Mouse (Mus musculus) hindbrain, embryonic 14.5 days (tissue): ENCODE data around the gene Dynlt1c. TPM values are rescaled to one million over a fixed set of nuclear protein-coding genes. Genes with fewer than 3 reads are reported as not detected.
"Not testable (repeated sequence)": the region's sequence is repeated elsewhere in the genome, so short reads cannot be mapped to it uniquely, and the experiment has no call there.

Experiments
- ATAC-seq: fragments of 200-750 bp; cut with Nextera tagmentation; 2 replicates; pipeline ENCODE4 v1.8.0; 2017; ENCODE audit warnings: moderate number of reproducible peaks, mild to moderate bottlenecking, moderate TSS enrichment, moderate library complexity; ENCODE audit not compliant: low FRiP score
- DNase-seq: peaks from one replicate; pipeline ENCODE4 v3.0.0-alpha.2; 2015; ENCODE audit warnings: low spot score
- H3K27ac ChIP-seq: fragments of 300-500 bp; sonication (generic); 2 replicates; pipeline ENCODE4 v1.5.1; 2014; ENCODE audit warnings: mild to moderate bottlenecking, moderate library complexity
- H3K27me3 ChIP-seq: fragments of 300-500 bp; sonication (generic); 2 replicates; pipeline ENCODE4 v1.6.1; 2014; ENCODE audit warnings: mild to moderate bottlenecking, low read length, mixed read lengths; ENCODE audit not compliant: control insufficient read depth, insufficient read depth
- H3K36me3 ChIP-seq: fragments of 300-500 bp; sonication (generic); replicated peaks from 2 replicates; pipeline ENCODE4 v1.6.1; 2014; ENCODE audit not compliant: control insufficient read depth, insufficient read depth
- H3K4me1 ChIP-seq: fragments of 300-500 bp; sonication (generic); replicated peaks from 2 replicates; pipeline ENCODE4 v1.6.1; 2014; ENCODE audit warnings: antibody characterized with exemption, low read length, mixed read lengths; ENCODE audit not compliant: control insufficient read depth, insufficient read depth
- H3K4me2 ChIP-seq: fragments of 300-500 bp; sonication (generic); replicated peaks from 2 replicates; pipeline ENCODE4 v1.6.1; 2014; ENCODE audit warnings: mild to moderate bottlenecking, moderate library complexity
- H3K4me3 ChIP-seq: fragments of 300-500 bp; sonication (generic); replicated peaks from 2 replicates; pipeline ENCODE4 v1.5.1; 2014; ENCODE audit warnings: mild to moderate bottlenecking, low read length
- H3K9ac ChIP-seq: fragments of 300-500 bp; sonication (generic); 2 replicates; pipeline ENCODE4 v1.6.1; 2014
- H3K9me3 ChIP-seq: fragments of 300-500 bp; sonication (generic); 2 replicates; pipeline ENCODE4 v1.6.1; 2016; ENCODE audit warnings: low read length; ENCODE audit not compliant: control insufficient read depth
- WGBS: fragments of 180-500 bp; shearing (Covaris S2); extraction: QIAGEN DNeasy Blood & Tissue Kit; methylation state at CpG from one replicate; pipeline ENCODE4 v1.1.7; 2014; 5-methylcytosine and 5-hydroxymethylcytosine counted together
- polyA plus RNA-seq: library from polyadenylated mRNA; unstranded; fragments of >200 nt; fragmentation: Nextera tagmentation; extraction: Ambion mirVana; gene quantifications from 2 replicates; pipeline ENCODE4 v1.2.1, GENCODE M21; 2014

Dynlt1c gene
- polyA plus RNA-seq, 1 experiment from 2014 or later: 46.8 TPM

DNA sequence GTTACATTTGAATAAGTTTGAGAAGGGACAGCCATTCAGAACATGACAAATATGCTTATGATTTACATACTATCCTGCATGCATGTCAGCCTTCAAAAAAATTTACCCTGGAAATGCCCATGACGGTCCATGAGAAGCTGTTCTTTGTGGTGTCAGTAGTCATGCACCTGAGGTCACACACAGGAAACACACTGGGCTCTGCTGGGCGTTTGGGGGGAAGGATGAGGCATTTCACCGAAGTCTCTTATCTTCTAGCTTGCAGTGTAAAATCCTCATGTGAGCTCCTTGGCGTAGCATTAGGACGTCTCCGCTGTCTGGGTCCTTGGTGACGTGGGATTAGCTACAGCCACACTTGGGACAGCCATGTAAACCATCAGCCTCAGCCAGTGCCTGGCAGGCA, 57.3 kb downstream of the Dynlt1c start, which contains the start of gene Sytl3:
Sytl3 (plus strand) TSS at position 293 of the 400 bp plus-strand sequence.
- not testable (repeated sequence) for H3K27me3 ChIP-seq, H3K4me3 ChIP-seq, DNase-seq, H3K9me3 ChIP-seq, H3K9ac ChIP-seq, ATAC-seq, H3K36me3 ChIP-seq, H3K4me1 ChIP-seq, H3K27ac ChIP-seq, H3K4me2 ChIP-seq
- 87% methylated on average over 3 of the region's 7 CpGs for WGBS

Other genes starting within 250 kb of the Dynlt1c start
- gene Dynlt1b, start 171.6 kb upstream of the Dynlt1c start, polyA plus RNA-seq: 1,240 and 1,455 TPM in 2 replicates
- 290 and 320 TPM in 2 replicates for gene Dynlt1f, start 54.2 kb downstream of the Dynlt1c start, polyA plus RNA-seq
- 0.91 and 1.0 TPM in 2 replicates for gene Sytl3, start 57.4 kb downstream of the Dynlt1c start, polyA plus RNA-seq
- gene Ezr, start 181.1 kb downstream of the Dynlt1c start, polyA plus RNA-seq: 60.1 and 67.4 TPM in 2 replicates